Mouse (Mus musculus) ES-E14 (cell line): ENCODE measurements around the gene Wdr41. TPM values are rescaled to one million over a fixed set of nuclear protein-coding genes. Genes with fewer than 3 reads are reported as not detected.

Experiments
- DNase-seq: peaks from one replicate; pipeline ENCODE4 v3.0.0-alpha.2; 2013; ENCODE audit warnings: low read depth, low spot score
- H3K27ac ChIP-seq: 2 replicates; pipeline ENCODE4 v1.5.1; 2012; ENCODE audit warnings: low read depth, mild to moderate bottlenecking, low read length, moderate library complexity, mixed read lengths; ENCODE audit not compliant: poor library complexity, insufficient read depth, severe bottlenecking
- H3K36me3 ChIP-seq: 2 replicates; pipeline ENCODE4 v1.6.1; 2012; ENCODE audit warnings: mild to moderate bottlenecking, low read length, moderate library complexity, mixed read lengths; ENCODE audit not compliant: control insufficient read depth, poor library complexity, insufficient read depth, severe bottlenecking
- H3K4me1 ChIP-seq, 2 experiments: fragments of 150-350 bp in 1 of 2; sonication (generic) in 1 of 2; 2 replicates each; pipeline ENCODE4 v1.6.1; 2012; ENCODE audit warnings: low read length in 2 of 2, mild to moderate bottlenecking in 1 of 2, mixed read lengths in 1 of 2; ENCODE audit not compliant: control insufficient read depth in 2 of 2, insufficient read depth in 2 of 2, poor library complexity in 1 of 2
- H3K4me3 ChIP-seq, 2 experiments: fragments of 150-350 bp in 1 of 2; sonication (generic) in 1 of 2; 2 replicates each; pipeline ENCODE4 v1.5.1; 2012; ENCODE audit warnings: low read length in 2 of 2, low read depth in 1 of 2, mild to moderate bottlenecking in 1 of 2, mixed read lengths in 1 of 2; ENCODE audit not compliant: insufficient read depth in 1 of 2, poor library complexity in 1 of 2, severe bottlenecking in 1 of 2
- H3K9ac ChIP-seq: 2 replicates; pipeline ENCODE4 v1.6.1; 2012; ENCODE audit warnings: low read depth, mild to moderate bottlenecking, low read length, mixed read lengths; ENCODE audit not compliant: poor library complexity, insufficient read depth, severe bottlenecking
- H3K9me3 ChIP-seq: fragments of 150-350 bp; sonication (generic); 2 replicates; pipeline ENCODE4 v1.6.1; 2012; ENCODE audit warnings: low read depth, mild to moderate bottlenecking, low read length; ENCODE audit not compliant: control insufficient read depth, insufficient read depth
- CHD2 ChIP-seq: IDR thresholded peaks from 2 replicates; pipeline ENCODE4 v1.6.1; 2014; ENCODE audit warnings: mild to moderate bottlenecking, low read depth, low read length, inconsistent platforms
- HCFC1 ChIP-seq: IDR thresholded peaks from 2 replicates; pipeline ENCODE4 v1.6.1; 2012; ENCODE audit warnings: low read length, inconsistent platforms, borderline replicate concordance; ENCODE audit not compliant: insufficient read depth
- MAFK ChIP-seq: IDR thresholded peaks from 2 replicates; pipeline ENCODE4 v1.6.1; 2014; ENCODE audit warnings: mild to moderate bottlenecking, low read depth, low read length, inconsistent platforms; ENCODE audit not compliant: insufficient read depth
- ZC3H11A ChIP-seq: IDR thresholded peaks from 2 replicates; pipeline ENCODE4 v1.6.1; 2012; ENCODE audit warnings: low read depth, mild to moderate bottlenecking, inconsistent platforms, low read length, borderline replicate concordance
- ZNF384 ChIP-seq: IDR thresholded peaks from 2 replicates; pipeline ENCODE4 v1.6.1; 2012; ENCODE audit warnings: low read depth, low read length, inconsistent platforms
- in situ Hi-C, 2 experiments: fragments of 600-800 bp; cut with MboI; formaldehyde crosslinking; loops; one replicate each; pipeline ENCODE4 v1.15.1; 2025; ENCODE audit warnings: low sequenced_read_pairs in 2 of 2, inconsistent platforms in 1 of 2; ENCODE audit not compliant: unreplicated experiment in 2 of 2
- total RNA-seq: library from RNA; depleted of rRNA; stranded (reverse); fragments of 300-350 nt; gene quantifications from 2 replicates; pipeline ENCODE4 v1.2.3, GENCODE M21; 2012; rRNA removed

The Wdr41 gene
- 6.1 and 8.8 TPM in 2 replicates for total RNA-seq

- TF ChIP-seq ZC3H11A (peak; percentile 51), ZNF384 (no peak), MAFK (peak; percentile 28; the same call in 1 of the 2 replicates), CHD2 (no peak), HCFC1 (peak; percentile 65; the same call in 1 of the 2 replicates)
- peak within 1 kb of the TSS; percentile 98 for H3K9ac ChIP-seq
- in situ Hi-C loops = no loop called here
- H3K4me1 ChIP-seq = no peaks in the 10 kb centered on the region
- H3K36me3 ChIP-seq = no peaks in the 10 kb centered on the region
- peak; percentile 80 for DNase-seq
- H3K4me3 ChIP-seq = peak within 1 kb of the TSS; percentile 67 to 95
- H3K9me3 ChIP-seq = no peaks in the 10 kb centered on the region
- H3K27ac ChIP-seq = peak within 1 kb of the TSS; percentile 64
Observed at GRCm38 (mm10) chr13:94976219-94977186, at the start of gene Wdr41. Gene Wdr41 (plus strand): TSS chr13:94976344.

- in situ Hi-C loops = no loop called here
Observed at GRCm38 (mm10) chr13:94928086-94928485, 48.1 kb upstream of the Wdr41 start.

GRCm38 (mm10) chr13:94938418-94938817 lies 37.7 kb upstream of the Wdr41 start:
- peak; percentile 12 for DNase-seq
- H3K9me3 ChIP-seq = no peaks in the 10 kb centered on the region
- TF ChIP-seq CHD2 (no peak), ZC3H11A (no peak), HCFC1 (no peak), ZNF384 (no peak), MAFK (no peak)
- in situ Hi-C loops = no loop called here
- 0 out of 4 replicates have a peak, but pooled peaks cover 0 to 2% of the 10 kb centered on the region in 2 experiments for H3K4me1 ChIP-seq
- no peak overlapping the region for H3K4me3 ChIP-seq
- no peak overlapping the region for H3K27ac ChIP-seq
- H3K9ac ChIP-seq = no peak overlapping the region
- no peaks in the 10 kb centered on the region for H3K36me3 ChIP-seq

More at GRCm38 (mm10) chr13:94928086-94928485, 48.1 kb upstream of the Wdr41 start:
- no peak overlapping the region for H3K4me3 ChIP-seq
- no peak overlapping the region for H3K27ac ChIP-seq
- peaks cover 0 to 4% of the 10 kb centered on the region in 2 experiments; a peak in 1 of 4 replicates for H3K4me1 ChIP-seq
- DNase-seq = no peak
- no peaks in the 10 kb centered on the region for H3K9me3 ChIP-seq
- no peaks in the 10 kb centered on the region for H3K36me3 ChIP-seq
- TF ChIP-seq ZNF384 (no peak), MAFK (no peak), HCFC1 (no peak), CHD2 (no peak), ZC3H11A (no peak)
- H3K9ac ChIP-seq = no peak overlapping the region

GRCm38 (mm10) chr13:94940104-94940503 lies 36.0 kb upstream of the Wdr41 start:
- Histone ChIP-seq H3K4me1 (0 out of 4 replicates have a peak, but pooled peaks cover 0 to 2% of the 10 kb centered on the region in 2 experiments), H3K36me3 (no peaks in the 10 kb centered on the region), H3K27ac (no peak overlapping the region), H3K9me3 (no peaks in the 10 kb centered on the region), H3K4me3 (no peak overlapping the region), H3K9ac (no peak overlapping the region)
- DNase-seq = no peak
- in situ Hi-C loops = no loop called here
- no peak for TF ChIP-seq MAFK
- no peak for TF ChIP-seq CHD2
- no peak for TF ChIP-seq ZC3H11A
- no peak for TF ChIP-seq HCFC1
- TF ChIP-seq ZNF384 = no peak
